Mouse (Mus musculus): ENCODE data around the gene Ago3. TPM values are rescaled to one million over a fixed set of nuclear protein-coding genes. Genes with fewer than 3 reads are reported as not detected.
A peak's percentile ranks its signal among the peaks of the same experiment; 100 is the strongest.

Ago3 gene
- total and polyA plus RNA-seq, 2 experiments, result 4.9 to 8.6 TPM

GRCm38 (mm10) chr4:126332358-126332757, 97.0 kb downstream of the Ago3 start:
- H3K4me3 ChIP-seq (ENCODE audit: insufficient read depth, low read depth, low read length), result no peak overlapping the region
- DNase-seq (ENCODE audit: extremely low read depth, low read depth, low spot score), result no peak
- H3K79me2 ChIP-seq (ENCODE audit: control insufficient read depth, insufficient read depth, low read length), result no peaks in the 10 kb centered on the region
- no peak overlapping the region for H3K27ac ChIP-seq (replicated peaks; ENCODE audit: insufficient read depth, low read depth, low read length)
- WGBS, result 66% methylated on average over 3 of the region's 3 CpGs
- no peaks in the 10 kb centered on the region for H3K27me3 ChIP-seq (ENCODE audit: control insufficient read depth, insufficient read depth, low read length)
- peak; percentile 54 for TF ChIP-seq CTCF (IDR thresholded peaks at IDR 0.05; ENCODE audit: low read depth, low read length)
- no peak for TF ChIP-seq POLR2A (IDR thresholded peaks at IDR 0.05; ENCODE audit: extremely low read depth, insufficient read depth, low read length)
- no peaks in the 10 kb centered on the region for H3K4me1 ChIP-seq (ENCODE audit: control insufficient read depth, insufficient read depth, low read length)
- no peak overlapping the region for H3K9ac ChIP-seq (ENCODE audit: low read depth, low read length)
- H3K36me3 ChIP-seq (ENCODE audit: control insufficient read depth, insufficient read depth, low read length), result peaks cover 8% of the 10 kb centered on the region; the same call in 1 of the 2 replicates

- Histone ChIP-seq H3K4me1 (ENCODE audit: control insufficient read depth, insufficient read depth, low read length) (no peaks in the 10 kb centered on the region), H3K79me2 (ENCODE audit: control insufficient read depth, insufficient read depth, low read length) (no peaks in the 10 kb centered on the region), H3K9ac (ENCODE audit: low read depth, low read length) (no peak overlapping the region), H3K4me3 (ENCODE audit: insufficient read depth, low read depth, low read length) (no peak overlapping the region), H3K27ac (replicated peaks; ENCODE audit: insufficient read depth, low read depth, low read length) (no peak overlapping the region), H3K36me3 (ENCODE audit: control insufficient read depth, insufficient read depth, low read length) (peaks cover 7% of the 10 kb centered on the region; the same call in 1 of the 2 replicates), H3K27me3 (ENCODE audit: control insufficient read depth, insufficient read depth, low read length) (no peaks in the 10 kb centered on the region)
- DNase-seq (ENCODE audit: extremely low read depth, low read depth, low spot score), result no peak
- no peak for TF ChIP-seq POLR2A (IDR thresholded peaks at IDR 0.05; ENCODE audit: extremely low read depth, insufficient read depth, low read length)
- TF ChIP-seq CTCF (IDR thresholded peaks at IDR 0.05; ENCODE audit: low read depth, low read length), result no peak
- 71% methylated on average over 1 of the region's 1 CpGs for whole genome bisulfite sequencing
These were observed 97.6 kb downstream of the Ago3 start for GRCm38 (mm10) chr4:126331751-126332150.

GRCm38 (mm10) chr4:126330295-126330694, 99.1 kb downstream of the Ago3 start:
- TF ChIP-seq CTCF (IDR thresholded peaks at IDR 0.05; ENCODE audit: low read depth, low read length), result no peak
- no peak for TF ChIP-seq POLR2A (IDR thresholded peaks at IDR 0.05; ENCODE audit: extremely low read depth, insufficient read depth, low read length)
- Histone ChIP-seq H3K9ac (ENCODE audit: low read depth, low read length) (no peak overlapping the region), H3K4me1 (ENCODE audit: control insufficient read depth, insufficient read depth, low read length) (no peaks in the 10 kb centered on the region), H3K27ac (replicated peaks; ENCODE audit: insufficient read depth, low read depth, low read length) (no peak overlapping the region), H3K36me3 (ENCODE audit: control insufficient read depth, insufficient read depth, low read length) (peaks cover 5% of the 10 kb centered on the region; the same call in 1 of the 2 replicates), H3K79me2 (ENCODE audit: control insufficient read depth, insufficient read depth, low read length) (no peaks in the 10 kb centered on the region), H3K4me3 (ENCODE audit: insufficient read depth, low read depth, low read length) (no peak overlapping the region), H3K27me3 (ENCODE audit: control insufficient read depth, insufficient read depth, low read length) (no peaks in the 10 kb centered on the region)
- DNase-seq (ENCODE audit: extremely low read depth, low read depth, low spot score), result no peak
- WGBS, result 95% methylated on average over 4 of the region's 4 CpGs

GRCm38 (mm10) chr4:126326036-126326435, 103.3 kb downstream of the Ago3 start:
- no peaks in the 10 kb centered on the region for H3K36me3 ChIP-seq (ENCODE audit: control insufficient read depth, insufficient read depth, low read length)
- TF ChIP-seq POLR2A (IDR thresholded peaks at IDR 0.05; ENCODE audit: extremely low read depth, insufficient read depth, low read length) (no peak), CTCF (IDR thresholded peaks at IDR 0.05; ENCODE audit: low read depth, low read length) (no peak)
- DNase-seq (ENCODE audit: extremely low read depth, low read depth, low spot score), result no peak
- H3K4me1 ChIP-seq (ENCODE audit: control insufficient read depth, insufficient read depth, low read length), result no peaks in the 10 kb centered on the region
- H3K9ac ChIP-seq (ENCODE audit: low read depth, low read length), result no peak overlapping the region
- H3K27me3 ChIP-seq (ENCODE audit: control insufficient read depth, insufficient read depth, low read length), result no peaks in the 10 kb centered on the region
- H3K4me3 ChIP-seq (ENCODE audit: insufficient read depth, low read depth, low read length), result no peak overlapping the region
- no peak overlapping the region for H3K27ac ChIP-seq (replicated peaks; ENCODE audit: insufficient read depth, low read depth, low read length)
- 55% methylated on average over 6 of the region's 6 CpGs for WGBS
- peaks cover 4% of the 10 kb centered on the region for H3K79me2 ChIP-seq (ENCODE audit: control insufficient read depth, insufficient read depth, low read length)

GRCm38 (mm10) chr4:126325281-126325861, 104.0 kb downstream of the Ago3 start, which contains the start of gene Tekt2:
Tekt2 (minus strand) TSS chr4:126325688.
- no peak within 1 kb of the TSS for H3K4me3 ChIP-seq (ENCODE audit: insufficient read depth, low read depth, low read length)
- H3K36me3 ChIP-seq (ENCODE audit: control insufficient read depth, insufficient read depth, low read length), result no peaks in the 10 kb centered on the region
- peaks cover 3% of the 10 kb centered on the region for H3K4me1 ChIP-seq (ENCODE audit: control insufficient read depth, insufficient read depth, low read length)
- H3K79me2 ChIP-seq (ENCODE audit: control insufficient read depth, insufficient read depth, low read length), result peaks cover 8% of the 10 kb centered on the region
- H3K9ac ChIP-seq (ENCODE audit: low read depth, low read length), result no peak within 1 kb of the TSS
- WGBS, result 29% methylated on average over 23 of the region's 23 CpGs
- TF ChIP-seq POLR2A (IDR thresholded peaks at IDR 0.05; ENCODE audit: extremely low read depth, insufficient read depth, low read length), result no peak
- TF ChIP-seq CTCF (IDR thresholded peaks at IDR 0.05; ENCODE audit: low read depth, low read length), result no peak
- no peak for DNase-seq (ENCODE audit: extremely low read depth, low read depth, low spot score)
- H3K27me3 ChIP-seq (ENCODE audit: control insufficient read depth, insufficient read depth, low read length), result no peaks in the 10 kb centered on the region
- H3K27ac ChIP-seq (replicated peaks; ENCODE audit: insufficient read depth, low read depth, low read length), result no peak within 1 kb of the TSS

GRCm38 (mm10) chr4:126324861-126325260, 104.5 kb downstream of the Ago3 start:
- TF ChIP-seq POLR2A (IDR thresholded peaks at IDR 0.05; ENCODE audit: extremely low read depth, insufficient read depth, low read length) (no peak), CTCF (IDR thresholded peaks at IDR 0.05; ENCODE audit: low read depth, low read length) (no peak)
- no peak for DNase-seq (ENCODE audit: extremely low read depth, low read depth, low spot score)
- Histone ChIP-seq H3K27me3 (ENCODE audit: control insufficient read depth, insufficient read depth, low read length) (no peaks in the 10 kb centered on the region), H3K27ac (replicated peaks; ENCODE audit: insufficient read depth, low read depth, low read length) (no peak overlapping the region), H3K4me1 (ENCODE audit: control insufficient read depth, insufficient read depth, low read length) (peaks cover 5% of the 10 kb centered on the region), H3K9ac (ENCODE audit: low read depth, low read length) (no peak overlapping the region), H3K79me2 (ENCODE audit: control insufficient read depth, insufficient read depth, low read length) (peaks cover 8% of the 10 kb centered on the region), H3K36me3 (ENCODE audit: control insufficient read depth, insufficient read depth, low read length) (no peaks in the 10 kb centered on the region), H3K4me3 (ENCODE audit: insufficient read depth, low read depth, low read length) (no peak overlapping the region)
- 75% methylated on average over 13 of the region's 13 CpGs for WGBS
